Mouse (Mus musculus): ENCODE measurements around the gene Lamb1. TPM values are rescaled to one million over a fixed set of nuclear protein-coding genes. Genes with fewer than 3 reads are reported as not detected.

Lamb1 gene
- total RNA-seq, 2 experiments from 2014 or later, result 55.3 to 57.3 TPM

DNA sequence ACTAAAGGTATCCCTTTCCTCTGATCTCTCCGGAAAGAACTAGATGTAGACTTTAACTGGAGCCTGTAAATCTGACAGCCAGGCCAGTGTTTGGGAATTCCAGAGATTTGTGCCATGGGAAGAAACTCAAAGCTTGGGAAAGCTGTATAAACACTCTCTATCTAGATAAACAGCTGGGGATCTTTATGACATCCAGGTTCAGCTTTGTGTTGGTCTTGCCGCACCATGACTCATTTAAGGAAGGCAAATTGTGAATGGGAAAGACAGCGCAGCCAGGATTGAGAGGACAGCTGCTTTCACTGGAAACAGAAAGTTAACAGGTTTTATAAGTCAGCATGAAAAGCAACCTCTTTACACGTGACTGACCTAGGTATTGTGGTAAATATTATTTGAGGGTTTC, 12.8 kb upstream of the Lamb1 start:
- DNase-seq (ENCODE audit: low spot score in 2 of 2), result no peak

DNA sequence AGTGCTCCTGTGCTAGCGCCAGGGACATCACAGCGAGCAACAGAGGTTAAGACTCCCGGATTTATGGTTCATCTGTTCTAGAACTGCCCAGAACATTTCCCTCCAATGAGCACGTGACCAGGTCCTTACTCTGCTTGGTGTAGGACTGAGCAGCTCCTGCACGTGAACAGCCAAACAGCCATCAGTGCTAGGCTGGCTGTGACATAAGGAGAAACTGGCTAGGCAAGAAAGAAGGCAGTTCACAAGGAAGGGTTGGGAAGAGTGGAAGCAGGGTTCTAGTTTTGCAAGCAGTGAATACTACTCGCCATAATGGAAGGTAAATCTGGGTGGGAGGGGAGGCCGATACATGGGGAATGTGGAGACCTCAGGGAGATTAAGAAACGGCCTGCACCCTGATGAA, 10.1 kb upstream of the Lamb1 start:
- no peak for DNase-seq (ENCODE audit: low spot score in 2 of 2)

DNA sequence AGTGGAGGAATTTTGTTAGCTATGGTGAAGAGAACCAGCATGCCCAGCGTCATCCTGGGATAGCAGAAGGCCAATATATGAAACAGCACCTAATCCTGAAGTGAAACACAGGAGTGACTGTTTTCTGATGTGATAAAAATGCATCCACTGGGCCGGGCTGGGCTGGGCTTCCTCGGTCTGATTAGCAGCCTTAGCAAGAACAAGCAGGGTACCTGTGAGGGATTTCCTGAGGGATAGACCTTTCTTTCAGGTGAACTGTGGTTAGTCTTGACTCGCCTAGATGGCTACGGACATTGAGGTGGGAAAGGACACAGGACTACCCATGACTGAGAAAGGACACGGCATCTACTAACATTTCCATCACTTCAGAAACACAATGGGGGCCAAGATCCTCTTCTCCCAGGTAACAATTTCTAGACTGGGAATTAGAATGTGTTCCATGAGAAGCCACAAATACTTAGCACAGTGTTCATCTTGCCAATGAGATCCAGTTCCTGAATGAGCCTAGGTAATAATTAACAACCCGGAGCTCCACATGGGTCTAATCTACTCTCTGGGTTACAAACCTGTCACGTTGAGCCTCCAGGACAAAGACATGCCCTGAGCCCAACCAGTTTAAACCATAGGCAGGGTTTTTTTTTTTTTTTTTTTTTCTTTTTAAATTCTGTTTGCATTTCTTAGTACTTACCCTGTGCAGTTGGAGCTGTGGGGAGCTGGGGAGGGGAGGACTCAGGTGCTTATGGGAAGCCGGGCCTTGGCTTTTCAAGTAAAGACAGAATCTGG, 8.7 kb upstream of the Lamb1 start:
- DNase-seq (ENCODE audit: low spot score in 2 of 2), result no peak

DNA sequence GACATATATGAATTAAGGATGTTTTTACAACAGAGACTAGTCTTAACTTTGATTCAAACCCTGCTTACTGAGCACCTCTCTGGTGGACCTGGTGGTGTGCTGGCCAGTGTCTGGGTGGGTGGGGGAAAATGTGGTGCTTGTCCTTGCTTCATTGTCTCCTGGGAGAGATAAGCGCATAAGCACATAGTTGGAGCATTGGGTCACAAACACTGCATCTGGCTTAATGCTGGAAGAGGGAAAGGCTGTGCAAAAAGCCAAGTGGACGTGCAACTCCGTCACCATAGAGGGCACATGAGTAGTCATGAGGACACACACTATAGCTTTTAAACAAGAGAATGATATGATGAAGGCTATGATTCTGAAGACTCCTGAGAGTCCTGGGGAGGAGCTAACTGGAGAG, 3.2 kb upstream of the Lamb1 start:
- no peak for DNase-seq (ENCODE audit: low spot score in 2 of 2)

DNA sequence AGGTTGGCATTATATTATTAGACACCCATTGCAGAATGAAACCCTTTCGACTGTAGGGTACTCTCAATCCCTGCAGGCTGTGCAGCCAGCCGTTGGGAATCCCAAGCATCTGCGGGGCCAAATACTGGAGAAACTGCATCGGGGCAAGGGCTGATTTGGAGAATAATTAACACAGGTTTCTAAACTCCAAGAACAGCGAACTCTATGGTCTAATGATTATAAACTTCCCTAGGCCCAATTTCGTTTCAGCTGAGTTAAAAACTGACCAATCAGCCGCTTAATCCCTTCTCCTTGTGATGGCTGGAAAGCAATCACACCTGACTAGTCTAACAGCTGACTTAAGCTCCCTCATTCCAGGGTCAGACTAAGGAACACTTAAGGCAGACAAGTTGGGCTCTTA, 1.1 kb upstream of the Lamb1 start:
- DNase-seq (ENCODE audit: low spot score in 2 of 2), result no peak

DNA sequence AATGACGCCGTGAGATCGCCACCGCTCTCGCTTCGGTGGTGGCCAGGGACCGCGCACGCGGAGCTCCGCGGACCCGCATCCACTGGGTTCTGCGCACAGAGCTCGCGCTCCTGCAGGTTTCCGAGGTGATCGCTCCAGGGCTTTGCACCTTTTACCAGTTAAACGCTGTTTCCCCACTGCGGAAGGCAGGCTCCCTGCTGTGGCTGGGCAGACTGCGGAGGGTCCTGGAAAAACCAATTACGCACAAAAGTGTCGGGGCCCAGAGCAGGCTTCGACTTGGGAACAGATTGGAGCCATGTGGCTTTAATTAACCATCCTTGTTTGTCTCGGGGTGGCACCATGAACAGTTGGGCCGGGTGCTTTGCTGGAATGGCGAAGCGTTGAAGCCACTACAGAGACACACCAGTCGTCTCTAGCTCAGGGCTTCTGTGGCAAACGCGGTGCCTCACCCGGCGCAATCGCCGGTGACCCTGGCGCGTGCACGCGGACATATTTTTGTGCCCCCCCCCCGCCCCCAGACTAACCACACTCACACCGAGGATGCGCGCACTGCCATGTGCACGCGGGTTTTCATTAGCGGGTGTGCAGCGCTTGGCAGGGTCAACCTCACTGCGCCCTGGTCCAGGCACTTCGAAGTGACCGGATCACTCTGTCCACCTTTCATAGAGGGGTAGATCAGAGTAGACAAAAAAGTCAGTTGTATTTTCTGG, 843 bp downstream of the Lamb1 start:
- peak; percentile 54 to 57 for DNase-seq (ENCODE audit: low spot score in 2 of 2)

DNA sequence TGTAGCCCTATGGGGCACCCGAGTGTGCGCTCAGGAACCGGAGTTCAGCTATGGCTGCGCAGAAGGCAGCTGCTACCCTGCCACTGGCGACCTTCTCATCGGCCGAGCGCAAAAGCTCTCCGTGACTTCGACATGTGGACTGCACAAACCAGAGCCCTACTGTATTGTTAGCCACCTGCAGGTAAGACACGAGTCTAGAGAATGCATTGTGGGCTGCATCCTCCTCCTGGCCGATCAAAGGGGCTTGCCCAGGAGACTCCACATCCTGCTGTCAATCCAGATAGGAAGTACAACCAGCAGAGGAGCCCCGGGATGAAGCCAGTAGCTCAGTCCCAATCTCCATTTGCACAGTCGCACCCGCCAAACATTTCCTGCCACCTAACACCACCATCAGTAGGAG, 1.7 kb downstream of the Lamb1 start:
- DNase-seq (ENCODE audit: low spot score in 2 of 2), result peak; percentile 19 to 21

DNA sequence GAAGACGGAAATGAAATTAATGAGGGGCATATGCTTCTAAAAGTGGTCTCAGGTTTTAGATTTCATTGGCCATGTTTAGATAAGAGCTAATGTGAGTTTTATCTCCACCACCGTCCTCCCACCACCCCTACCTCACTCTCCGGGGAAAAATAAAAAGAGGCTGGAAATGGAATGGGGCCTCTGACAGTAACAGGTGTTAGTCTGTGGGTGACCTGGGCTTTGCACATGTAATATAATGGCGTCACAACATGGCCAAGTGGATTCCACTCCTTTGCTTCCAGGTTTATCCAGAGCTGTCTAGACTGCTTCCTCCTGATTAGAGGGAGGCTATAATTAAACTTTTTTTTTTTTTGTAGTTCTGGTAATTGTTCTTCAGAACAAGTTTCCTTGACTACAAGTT, 2.3 kb downstream of the Lamb1 start:
- no peak for DNase-seq (ENCODE audit: low spot score in 2 of 2)

DNA sequence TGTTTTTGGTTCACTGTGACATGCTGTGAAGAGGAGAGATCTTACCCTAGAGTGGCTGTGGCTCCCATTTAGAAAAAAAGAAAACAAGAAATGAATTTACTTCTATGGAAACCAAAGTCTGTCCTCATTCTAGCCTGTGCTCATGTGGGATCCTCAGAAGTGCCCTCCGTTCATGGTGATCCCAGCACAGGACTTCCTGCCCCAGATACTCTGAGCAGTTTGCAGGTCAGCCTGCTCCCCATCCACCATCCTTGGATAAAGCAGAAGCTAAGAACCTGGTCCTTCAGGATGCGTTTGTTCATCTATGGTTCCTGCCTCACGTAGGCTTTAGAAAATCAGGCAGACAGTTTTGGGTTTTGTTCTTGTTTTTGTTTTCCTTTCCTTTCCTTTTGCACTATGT, 3.3 kb downstream of the Lamb1 start:
- DNase-seq (ENCODE audit: low spot score in 2 of 2), result no peak

DNA sequence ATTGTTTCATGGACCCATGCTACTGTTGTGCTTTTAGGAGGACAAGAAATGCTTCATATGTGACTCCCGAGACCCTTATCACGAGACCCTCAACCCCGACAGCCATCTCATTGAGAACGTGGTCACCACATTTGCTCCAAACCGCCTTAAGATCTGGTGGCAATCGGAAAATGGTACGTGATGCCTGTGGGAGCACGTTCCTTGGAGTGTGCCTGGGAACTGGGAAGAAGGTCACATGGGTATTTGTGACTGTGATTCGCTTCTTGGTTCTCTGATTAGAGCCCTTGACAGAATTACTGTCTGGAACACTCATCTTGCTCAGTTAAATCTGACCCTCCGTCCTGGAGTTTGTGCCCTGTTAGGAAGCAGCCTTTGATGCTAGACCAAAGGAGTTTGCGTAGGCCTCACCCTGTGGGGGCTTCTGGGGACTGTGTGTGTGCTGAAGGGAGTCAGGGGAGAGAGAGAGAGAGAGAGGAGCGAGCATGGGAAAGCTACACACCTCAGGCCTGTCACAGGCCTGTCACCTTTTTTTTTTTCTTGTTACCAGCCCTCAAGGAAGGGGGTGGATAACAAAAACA, 4.1 kb downstream of the Lamb1 start:
- no peak for DNase-seq (ENCODE audit: low spot score in 2 of 2)

DNA sequence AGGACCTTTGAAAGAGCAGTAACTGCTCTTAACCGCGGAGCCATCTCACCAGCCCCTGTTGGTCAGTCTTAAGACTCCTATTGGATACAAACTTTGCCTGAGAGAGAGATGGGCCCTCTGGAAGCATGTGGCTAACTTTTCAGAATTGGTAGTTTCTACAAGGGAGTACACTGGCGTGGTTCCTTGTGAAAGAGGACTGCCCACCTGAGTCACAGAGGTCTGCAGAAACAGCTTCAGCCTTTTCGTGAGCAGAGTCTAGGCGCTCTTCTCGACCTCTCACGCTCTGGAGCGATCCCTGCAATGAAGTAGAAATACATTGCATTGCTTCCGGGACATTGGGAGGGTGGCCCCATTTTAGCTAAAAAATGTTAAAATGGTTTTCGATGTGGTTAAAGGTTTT, 5.3 kb downstream of the Lamb1 start:
- DNase-seq (ENCODE audit: low spot score in 2 of 2), result no peak

DNA sequence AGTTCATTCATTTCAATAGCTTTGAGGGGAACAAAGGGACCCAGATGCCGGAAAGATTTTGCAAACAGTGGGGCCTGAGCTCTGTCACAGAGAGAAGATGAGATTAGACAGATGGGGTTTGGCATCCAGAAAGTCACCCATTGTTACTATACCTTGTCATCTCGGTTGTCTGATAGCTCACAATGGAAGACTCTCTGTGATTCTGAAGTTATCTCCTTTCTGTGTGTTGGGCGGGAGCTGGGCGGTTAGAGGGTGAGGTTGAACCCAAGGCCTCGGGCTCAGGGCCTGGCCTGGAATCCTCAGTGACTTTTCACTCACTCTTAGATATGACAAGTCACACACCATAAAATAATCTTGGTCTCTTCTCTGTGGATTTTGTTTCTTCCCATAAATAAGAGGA, 5.7 kb downstream of the Lamb1 start:
- DNase-seq (ENCODE audit: low spot score in 2 of 2), result no peak

DNA sequence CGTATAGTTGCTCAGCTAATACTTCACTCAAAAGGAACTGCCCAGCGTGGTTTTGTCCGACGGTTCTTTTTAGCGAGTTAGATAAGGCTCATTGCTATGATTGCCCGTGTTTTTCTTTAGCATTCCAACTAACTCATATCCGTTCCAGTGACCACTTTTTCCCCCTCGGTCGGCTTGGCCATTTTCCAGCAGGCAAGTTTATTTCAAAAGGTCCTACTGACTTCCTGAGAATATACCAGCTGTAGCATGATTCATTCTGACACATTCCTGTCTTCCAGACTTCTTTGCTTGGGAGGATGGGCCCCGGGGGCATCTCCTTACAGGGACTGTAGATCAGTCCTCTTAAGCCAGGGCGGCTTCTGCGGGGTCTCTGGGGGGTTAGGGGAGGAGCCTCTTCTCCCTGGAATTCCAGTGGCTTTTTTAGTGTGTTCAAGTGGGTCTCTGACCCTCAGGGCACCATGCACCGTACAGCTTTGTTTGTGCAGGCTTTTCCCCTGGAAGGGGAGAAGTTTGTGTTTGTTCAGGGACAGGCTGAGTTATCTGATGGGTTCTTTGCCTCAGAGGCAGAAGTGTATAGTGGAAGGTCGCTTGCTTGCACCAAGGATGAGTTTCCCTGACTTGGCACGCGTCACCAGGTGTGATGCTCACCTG, 6.5 kb downstream of the Lamb1 start:
- DNase-seq (ENCODE audit: low spot score in 2 of 2), result no peak

DNA sequence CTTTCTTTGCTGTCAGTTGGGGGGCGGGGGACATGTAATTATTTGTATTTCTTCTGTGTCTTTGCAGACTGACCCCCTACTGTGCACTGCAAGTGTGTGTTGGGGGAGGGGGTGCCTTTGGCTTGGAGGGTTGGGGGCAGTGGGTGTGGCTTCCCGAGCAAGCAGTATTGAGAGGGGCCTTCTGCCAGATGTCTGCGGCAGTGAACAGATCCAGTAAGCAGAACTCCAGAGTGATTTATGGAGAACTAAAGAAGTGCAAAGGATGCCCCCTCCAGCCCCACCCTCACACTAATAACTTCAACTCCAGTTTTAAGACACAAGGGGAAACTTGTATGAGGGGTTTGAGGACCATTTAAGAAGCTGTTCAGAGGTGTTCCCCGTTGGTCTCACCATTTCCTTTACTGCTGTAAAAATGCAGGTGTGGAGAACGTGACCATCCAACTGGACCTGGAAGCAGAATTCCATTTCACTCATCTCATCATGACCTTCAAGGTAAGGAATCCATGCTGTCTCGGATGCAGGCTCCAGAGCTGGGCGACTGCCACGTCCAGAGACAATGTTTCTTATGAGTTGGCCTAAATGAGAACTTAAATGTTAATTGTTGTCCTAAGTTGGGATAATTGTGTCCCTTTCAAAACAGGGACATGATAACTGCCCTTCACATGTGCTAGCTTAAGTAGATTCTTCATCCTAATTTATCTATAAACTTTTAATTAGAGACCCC, 7.1 kb downstream of the Lamb1 start:
- no peak for DNase-seq (ENCODE audit: low spot score in 2 of 2)

DNA sequence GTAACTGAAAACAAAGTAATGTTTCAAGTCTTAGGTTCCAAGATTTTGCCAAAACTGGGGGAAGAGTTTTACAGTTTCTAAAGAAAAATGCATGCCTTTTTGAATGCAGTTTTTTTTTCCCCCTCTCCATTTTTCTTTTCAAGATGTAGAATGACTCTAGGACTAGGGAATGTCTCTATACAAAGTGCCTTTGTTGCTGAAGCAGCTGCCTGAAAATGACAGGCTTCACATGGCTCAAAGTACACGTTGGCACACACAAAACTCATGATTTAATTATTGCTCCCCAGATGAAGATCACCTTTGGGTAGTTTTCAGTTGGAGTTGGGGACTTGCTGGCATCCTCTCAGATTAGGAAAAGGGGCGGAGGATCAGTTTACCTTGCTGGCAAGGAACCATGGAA, 7.8 kb downstream of the Lamb1 start:
- DNase-seq (ENCODE audit: low spot score in 2 of 2), result no peak

DNA sequence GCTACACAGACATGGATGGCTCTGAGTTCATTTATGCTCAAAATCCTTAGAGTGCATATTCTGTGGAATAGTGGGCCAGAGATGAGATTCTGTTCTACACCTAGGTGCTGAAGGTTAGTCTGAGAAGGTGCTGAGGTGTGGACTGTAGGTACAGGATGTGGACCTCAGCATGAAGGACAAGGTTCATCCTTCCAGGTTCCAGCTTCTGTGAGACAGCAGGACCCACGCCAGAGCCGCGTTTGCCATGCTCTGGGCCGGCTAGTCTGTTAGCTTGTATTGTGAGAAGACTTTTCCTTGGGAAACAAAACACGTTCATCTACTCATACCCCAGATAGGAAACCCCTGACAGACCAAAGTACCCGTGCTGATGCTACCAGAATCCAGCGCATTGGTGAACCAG, 8.6 kb downstream of the Lamb1 start:
- DNase-seq (ENCODE audit: low spot score in 2 of 2), result no peak

DNA sequence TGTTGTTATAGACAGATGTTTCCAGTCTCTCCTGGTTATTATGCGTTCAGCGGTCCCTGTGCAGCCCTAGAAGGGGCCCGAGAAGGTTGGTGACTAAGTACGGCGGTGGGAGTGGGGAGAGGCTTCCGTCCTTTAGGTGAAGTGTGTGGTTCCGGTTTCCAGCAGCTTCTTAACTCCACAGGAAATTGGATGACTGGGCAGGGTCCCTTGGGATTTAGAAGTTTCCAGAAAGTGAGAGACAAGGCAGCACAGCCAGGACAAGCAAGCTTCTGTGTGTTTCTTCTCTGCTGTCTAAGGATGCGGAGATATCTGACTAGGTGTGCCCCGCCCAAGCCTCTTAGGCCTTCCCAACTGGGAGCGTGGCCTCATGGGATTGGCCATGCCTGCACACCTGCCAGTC, 10.4 kb downstream of the Lamb1 start:
- no peak for DNase-seq (ENCODE audit: low spot score in 2 of 2)

DNA sequence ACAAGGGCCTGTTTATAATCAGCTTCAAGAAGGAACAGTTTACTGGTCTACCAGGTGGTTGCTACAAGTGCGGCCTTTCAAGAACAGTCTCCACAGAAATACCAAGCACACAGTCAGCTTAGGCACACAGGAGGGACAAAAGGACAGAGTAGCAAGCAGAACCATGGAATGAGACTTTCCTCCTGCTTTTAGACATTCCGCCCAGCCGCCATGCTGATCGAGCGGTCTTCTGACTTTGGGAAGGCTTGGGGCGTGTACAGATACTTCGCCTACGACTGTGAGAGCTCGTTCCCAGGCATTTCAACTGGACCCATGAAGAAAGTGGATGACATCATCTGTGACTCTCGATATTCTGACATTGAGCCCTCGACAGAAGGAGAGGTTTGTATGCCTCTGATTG, 13.2 kb downstream of the Lamb1 start:
- DNase-seq (ENCODE audit: low spot score in 2 of 2), result no peak

DNA sequence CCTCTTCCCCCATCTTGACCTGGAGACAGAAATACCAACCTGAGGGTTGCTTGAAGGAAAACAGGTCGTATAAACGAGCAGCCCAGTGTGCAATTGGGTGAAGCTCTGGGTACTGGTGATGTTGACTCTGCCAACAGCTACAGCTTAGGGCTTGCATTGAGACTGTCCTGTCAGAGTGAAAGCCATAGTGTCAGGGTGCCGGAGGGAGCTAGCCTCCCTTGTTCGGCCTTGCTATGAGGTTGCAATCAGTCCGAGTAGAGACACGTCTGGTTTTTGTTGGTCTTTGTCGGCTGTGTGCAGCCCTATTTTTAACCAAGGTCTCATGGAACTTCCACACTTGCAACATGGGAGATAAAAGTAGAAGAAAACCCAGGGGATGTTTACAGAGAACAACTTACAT, 15.3 kb downstream of the Lamb1 start:
- no peak for DNase-seq (ENCODE audit: low spot score in 2 of 2)

DNA sequence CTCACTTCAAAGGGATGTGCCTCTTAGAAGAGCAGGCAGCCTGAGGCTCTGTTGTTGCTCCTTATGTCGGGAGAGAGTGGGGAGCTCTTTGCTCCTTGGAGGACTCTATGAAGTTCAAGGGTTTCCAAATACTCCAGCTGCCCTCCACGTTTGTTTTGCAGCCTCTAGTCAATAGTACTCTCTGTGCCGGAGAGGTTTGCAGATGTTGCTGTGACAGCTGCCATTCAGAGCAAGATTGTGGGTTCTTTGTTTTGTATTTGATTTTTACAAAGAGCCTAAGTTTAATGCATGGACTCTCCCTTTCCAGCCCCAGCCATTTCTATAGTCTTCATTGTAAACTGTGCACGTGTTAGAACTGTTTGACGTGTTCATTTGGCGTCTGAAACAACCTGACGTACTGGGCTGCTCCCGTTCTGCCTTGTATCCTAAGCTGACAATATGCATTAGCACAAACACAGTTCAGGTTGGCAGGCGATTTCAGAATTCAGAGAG, 16.1 kb downstream of the Lamb1 start:
- DNase-seq (ENCODE audit: low spot score in 2 of 2), result no peak

DNA sequence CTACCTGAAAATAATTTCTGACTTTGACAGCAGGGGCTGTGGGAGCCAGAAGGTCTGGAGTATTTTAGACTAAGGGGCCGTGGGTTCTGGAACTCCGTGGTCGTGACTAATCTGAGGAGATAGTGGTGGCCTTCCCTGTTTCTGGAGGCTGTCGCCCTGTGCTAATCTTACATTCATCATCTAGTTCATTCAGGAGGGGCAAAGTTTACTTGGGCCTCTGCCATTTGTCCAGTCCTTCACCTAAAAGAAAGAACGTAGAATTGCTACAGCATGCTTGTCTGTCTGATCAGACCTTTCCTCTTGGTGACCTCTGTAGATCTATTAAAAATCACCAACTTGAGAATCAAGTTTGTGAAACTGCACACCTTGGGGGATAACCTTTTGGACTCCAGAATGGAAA, 17.2 kb downstream of the Lamb1 start:
- no peak for DNase-seq (ENCODE audit: low spot score in 2 of 2)
